Mouse (Mus musculus) liver, adult 2 months (tissue): ENCODE measurements around the gene Filip1.

Experiments used
- CTCF ChIP-seq: fragments of 200-500 bp; IDR thresholded peaks from 2 replicates; pipeline ENCODE4 v1.5.1; 2011; ENCODE audit warnings: low read depth, low read length, control low read depth
- POLR2A ChIP-seq: fragments of 200-500 bp; IDR thresholded peaks from 2 replicates; pipeline ENCODE4 v1.6.1; 2011; ENCODE audit warnings: low read length, control low read depth; ENCODE audit not compliant: insufficient read depth; ENCODE audit errors: extremely low read depth

GRCm38 (mm10) chr9:79944872-79945271 lies 67.8 kb downstream of the Filip1 start:
- no peak for TF ChIP-seq POLR2A
- TF ChIP-seq CTCF: no peak
